Mouse (Mus musculus) v-Abl transformed pro-B cells (cell line): ENCODE data around the gene Hist1h3g.
"Not testable (repeated sequence)": the region's sequence is repeated elsewhere in the genome, so short reads cannot be mapped to it uniquely, and the experiment has no call there.

Experiments used
- in situ Hi-C, 2 experiments: fragments of 400-800 bp; cut with MboI; formaldehyde crosslinking; loops; one replicate each; pipeline ENCODE4 v1.15.1; 2025; ENCODE audit not compliant: unreplicated experiment in 2 of 2

The Hist1h3g gene

GRCm38 (mm10) chr13:23535137-23536075 is at the start of gene Hist1h3g:
Gene Hist1h3g, plus strand, starts transcription at chr13:23535422.
- in situ Hi-C loops: not testable (repeated sequence)

GRCm38 (mm10) chr13:23488400-23489322 is 46.6 kb upstream of the Hist1h3g start, which contains the start of gene Btn2a2:
Gene Btn2a2, minus strand, starts transcription at chr13:23488857.
- in situ Hi-C loops: no loop called here

- in situ Hi-C loops: no loop called here
These were observed 44.4 kb upstream of the Hist1h3g start for GRCm38 (mm10) chr13:23490863-23491262.

GRCm38 (mm10) chr13:23491263-23491662 is 44.0 kb upstream of the Hist1h3g start:
- in situ Hi-C loops: no loop called here

- in situ Hi-C loops: no loop called here
These were observed 43.2 kb upstream of the Hist1h3g start for GRCm38 (mm10) chr13:23491990-23492389.

GRCm38 (mm10) chr13:23495526-23495925 is 39.7 kb upstream of the Hist1h3g start:
- in situ Hi-C loops: no loop called here

GRCm38 (mm10) chr13:23497656-23498321 is 37.4 kb upstream of the Hist1h3g start:
- in situ Hi-C loops: no loop called here

- in situ Hi-C loops: no loop called here
These were observed 36.6 kb upstream of the Hist1h3g start for GRCm38 (mm10) chr13:23498653-23499052.

- in situ Hi-C loops: no loop called here
These were observed 35.3 kb upstream of the Hist1h3g start for GRCm38 (mm10) chr13:23499943-23500342.

GRCm38 (mm10) chr13:23500424-23501200 is 34.6 kb upstream of the Hist1h3g start:
- in situ Hi-C loops: no loop called here

- in situ Hi-C loops: no loop called here
These were observed 33.7 kb upstream of the Hist1h3g start for GRCm38 (mm10) chr13:23501511-23501910.

- in situ Hi-C loops: no loop called here
These were observed 33.1 kb upstream of the Hist1h3g start for GRCm38 (mm10) chr13:23502031-23502567.

GRCm38 (mm10) chr13:23502916-23503315 is 32.3 kb upstream of the Hist1h3g start:
- in situ Hi-C loops: no loop called here

- in situ Hi-C loops: no loop called here
These were observed 31.4 kb upstream of the Hist1h3g start for GRCm38 (mm10) chr13:23503797-23504196.

- in situ Hi-C loops: no loop called here
These were observed 29.4 kb upstream of the Hist1h3g start for GRCm38 (mm10) chr13:23505662-23506345.

- in situ Hi-C loops: no loop called here
These were observed 28.9 kb upstream of the Hist1h3g start for GRCm38 (mm10) chr13:23506351-23506750.

GRCm38 (mm10) chr13:23506819-23507515 is 28.3 kb upstream of the Hist1h3g start:
- in situ Hi-C loops: no loop called here

GRCm38 (mm10) chr13:23510127-23510526 is 25.1 kb upstream of the Hist1h3g start:
- in situ Hi-C loops: loop anchor here (10.0 kb wide), 2 partner anchors 1485 to 1655 kb away; no protein-coding TSS in a partner anchor
